Mouse (Mus musculus) heart, embryonic 15.5 days (tissue): Measurements from ENCODE around the gene Gcnt3. TPM values are rescaled to one million over a fixed set of nuclear protein-coding genes. Genes with fewer than 3 reads are reported as not detected.

Experiments
- ATAC-seq: fragments of 200-750 bp; cut with Nextera tagmentation; replicated peaks from 2 replicates; pipeline ENCODE4 v1.8.0; 2017; ENCODE audit warnings: low read depth, moderate TSS enrichment; ENCODE audit not compliant: insufficient number of reproducible peaks, insufficient read depth, low FRiP score
- H3K27ac ChIP-seq: fragments of 300-500 bp; sonication (generic); 2 replicates; pipeline ENCODE4 v1.5.1; 2015; ENCODE audit warnings: mild to moderate bottlenecking, inconsistent platforms
- H3K27me3 ChIP-seq: fragments of 300-500 bp; sonication (generic); 2 replicates; pipeline ENCODE4 v1.6.1; 2015; ENCODE audit warnings: inconsistent platforms
- H3K36me3 ChIP-seq: fragments of 300-500 bp; sonication (generic); 2 replicates; pipeline ENCODE4 v1.6.1; 2015; ENCODE audit warnings: mild to moderate bottlenecking, inconsistent platforms
- H3K4me1 ChIP-seq: fragments of 300-500 bp; sonication (generic); replicated peaks from 2 replicates; pipeline ENCODE4 v1.6.1; 2015; ENCODE audit warnings: inconsistent platforms
- H3K4me2 ChIP-seq: fragments of 300-500 bp; sonication (generic); 2 replicates; pipeline ENCODE4 v1.6.1; 2015; ENCODE audit warnings: inconsistent platforms, mild to moderate bottlenecking, moderate library complexity
- H3K4me3 ChIP-seq: fragments of 300-500 bp; sonication (generic); 2 replicates; pipeline ENCODE4 v1.5.1; 2015; ENCODE audit warnings: mild to moderate bottlenecking, inconsistent platforms
- H3K9ac ChIP-seq: fragments of 300-500 bp; sonication (generic); 2 replicates; pipeline ENCODE4 v1.6.1; 2015; ENCODE audit warnings: mild to moderate bottlenecking, inconsistent platforms
- H3K9me3 ChIP-seq: fragments of 300-500 bp; sonication (generic); replicated peaks from 2 replicates; pipeline ENCODE4 v1.6.1; 2016; ENCODE audit warnings: inconsistent platforms
- WGBS: fragments of 180-500 bp; shearing (Covaris S2); methylation state at CpG from one replicate; pipeline ENCODE4 v1.1.7; 2015; ENCODE audit warnings: mixed read lengths; 5-methylcytosine and 5-hydroxymethylcytosine counted together
- polyA plus RNA-seq: library from polyadenylated mRNA; unstranded; fragments of >200 nt; fragmentation: Nextera tagmentation; extraction: Ambion mirVana; gene quantifications from 2 replicates; pipeline ENCODE4 v1.2.1, GENCODE M21; 2015

The Gcnt3 gene
- polyA plus RNA-seq, 1 experiment from 2014 or later = not detected

GRCm38 (mm10) chr9:69985526-69985925 is 52.4 kb downstream of the Gcnt3 start:
- Histone ChIP-seq H3K27ac (no peak overlapping the region), H3K27me3 (no peaks in the 10 kb centered on the region; the same call in 1 of the 2 replicates), H3K9me3 (no peaks in the 10 kb centered on the region), H3K36me3 (no peaks in the 10 kb centered on the region), H3K9ac (no peak overlapping the region), H3K4me2 (no peak overlapping the region), H3K4me3 (no peak overlapping the region), H3K4me1 (peaks cover 8% of the 10 kb centered on the region)
- ATAC-seq = no peak
- WGBS = 70% methylated on average over 1 of the region's 1 CpGs

Other genes starting within 250 kb of the Gcnt3 start
- gene Bnip2, start 48.6 kb downstream of the Gcnt3 start, polyA plus RNA-seq = 109 and 113 TPM in 2 replicates
- gene Gtf2a2, start 25.5 kb downstream of the Gcnt3 start, polyA plus RNA-seq = 147 and 155 TPM in 2 replicates
- 35.6 and 42.5 TPM in 2 replicates for gene Fam81a, start 104.5 kb upstream of the Gcnt3 start, polyA plus RNA-seq
- gene Myo1e, start 169.3 kb upstream of the Gcnt3 start, polyA plus RNA-seq = 11.8 and 15.2 TPM in 2 replicates